Mouse (Mus musculus): ENCODE measurements around the gene Pxk.

- no peak for TF ChIP-seq CTCF (IDR thresholded peaks at IDR 0.05; ENCODE audit: low read depth, low read length)
- no peak for TF ChIP-seq GATA1 (IDR thresholded peaks at IDR 0.05; ENCODE audit: borderline replicate concordance, low read length)
- no peak for TF ChIP-seq POLR2AphosphoS5 (IDR thresholded peaks at IDR 0.05; ENCODE audit: insufficient replicate concordance, low read depth, low read length)
Observed at GRCm38 (mm10) chr14:8134234-8134633, 36.2 kb downstream of the Pxk start.

All from G1E (cell line).